Mouse (Mus musculus): ENCODE data around the gene Map1b. TPM values are rescaled to one million over a fixed set of nuclear protein-coding genes. Genes with fewer than 3 reads are reported as not detected.

Map1b gene
- 1,966 and 2,233 TPM in 2 replicates for polyA plus RNA-seq (2015; fragmentation: Nextera tagmentation; extraction: Ambion mirVana)

- peak within 1 kb of the TSS; percentile 98 for H3K9ac ChIP-seq (ENCODE audit: low read depth, low read length)
- H3K4me1 ChIP-seq (ENCODE audit: control insufficient read depth, insufficient read depth, low read length) = peaks cover 15% of the 10 kb centered on the region
- ATAC-seq = peak; percentile 90
- H3K27ac ChIP-seq (ENCODE audit: low read length) = peak within 1 kb of the TSS; percentile 99
- under 1% methylated on average over 25 of the region's 32 CpGs for WGBS
- H3K4me3 ChIP-seq (ENCODE audit: low read depth, low read length) = peak within 1 kb of the TSS; percentile 90
- no peaks in the 10 kb centered on the region for H3K27me3 ChIP-seq (ENCODE audit: control insufficient read depth, insufficient read depth, low read depth, low read length)
- no peaks in the 10 kb centered on the region for H3K36me3 ChIP-seq (ENCODE audit: control insufficient read depth, insufficient read depth, low read length)
- no peaks in the 10 kb centered on the region for H3K9me3 ChIP-seq (replicated peaks; ENCODE audit: control insufficient read depth, low read length, poor library complexity, severe bottlenecking)
- peak within 1 kb of the TSS; percentile 99 for H3K4me2 ChIP-seq (ENCODE audit: low read length)
Measured at GRCm38 (mm10) chr13:99516448-99516881, at the start of gene Map1b. TSS of gene Map1b (minus strand) at chr13:99516540.

GRCm38 (mm10) chr13:99564346-99564745 is 48.0 kb upstream of the Map1b start:
- Histone ChIP-seq H3K27me3 (ENCODE audit: control insufficient read depth, insufficient read depth, low read depth, low read length) (no peaks in the 10 kb centered on the region), H3K9ac (ENCODE audit: low read depth, low read length) (no peak overlapping the region), H3K4me3 (ENCODE audit: low read depth, low read length) (no peak overlapping the region), H3K4me2 (ENCODE audit: low read length) (no peak overlapping the region), H3K9me3 (replicated peaks; ENCODE audit: control insufficient read depth, low read length, poor library complexity, severe bottlenecking) (no peaks in the 10 kb centered on the region), H3K4me1 (ENCODE audit: control insufficient read depth, insufficient read depth, low read length) (peaks cover 17% of the 10 kb centered on the region), H3K27ac (ENCODE audit: low read length) (no peak overlapping the region), H3K36me3 (ENCODE audit: control insufficient read depth, insufficient read depth, low read length) (no peaks in the 10 kb centered on the region)
- ATAC-seq = no peak
- WGBS = 47% methylated on average over 3 of the region's 3 CpGs

GRCm38 (mm10) chr13:99563021-99563420 is 46.7 kb upstream of the Map1b start:
- no peak overlapping the region for H3K4me2 ChIP-seq (ENCODE audit: low read length)
- 46% methylated on average over 3 of the region's 3 CpGs for WGBS
- H3K27ac ChIP-seq (ENCODE audit: low read length) = no peak overlapping the region
- H3K36me3 ChIP-seq (ENCODE audit: control insufficient read depth, insufficient read depth, low read length) = no peaks in the 10 kb centered on the region
- no peaks in the 10 kb centered on the region for H3K27me3 ChIP-seq (ENCODE audit: control insufficient read depth, insufficient read depth, low read depth, low read length)
- peaks cover 17% of the 10 kb centered on the region for H3K4me1 ChIP-seq (ENCODE audit: control insufficient read depth, insufficient read depth, low read length)
- no peak for ATAC-seq
- H3K4me3 ChIP-seq (ENCODE audit: low read depth, low read length) = no peak overlapping the region
- no peaks in the 10 kb centered on the region for H3K9me3 ChIP-seq (replicated peaks; ENCODE audit: control insufficient read depth, low read length, poor library complexity, severe bottlenecking)
- no peak overlapping the region for H3K9ac ChIP-seq (ENCODE audit: low read depth, low read length)

- Histone ChIP-seq H3K4me1 (ENCODE audit: control insufficient read depth, insufficient read depth, low read length) (peaks cover 17% of the 10 kb centered on the region), H3K4me2 (ENCODE audit: low read length) (no peak overlapping the region), H3K9ac (ENCODE audit: low read depth, low read length) (no peak overlapping the region), H3K27ac (ENCODE audit: low read length) (no peak overlapping the region), H3K27me3 (ENCODE audit: control insufficient read depth, insufficient read depth, low read depth, low read length) (no peaks in the 10 kb centered on the region), H3K36me3 (ENCODE audit: control insufficient read depth, insufficient read depth, low read length) (no peaks in the 10 kb centered on the region), H3K9me3 (replicated peaks; ENCODE audit: control insufficient read depth, low read length, poor library complexity, severe bottlenecking) (no peaks in the 10 kb centered on the region), H3K4me3 (ENCODE audit: low read depth, low read length) (no peak overlapping the region)
- 39% methylated on average over 10 of the region's 10 CpGs for WGBS
- ATAC-seq = no peak
Measured at GRCm38 (mm10) chr13:99561843-99562550, 45.7 kb upstream of the Map1b start.

- ATAC-seq = peak; percentile 69; the same call in 1 of the 2 replicates
- no peak overlapping the region for H3K4me3 ChIP-seq (ENCODE audit: low read depth, low read length)
- no peak overlapping the region for H3K4me2 ChIP-seq (ENCODE audit: low read length)
- H3K4me1 ChIP-seq (ENCODE audit: control insufficient read depth, insufficient read depth, low read length) = peaks cover 17% of the 10 kb centered on the region
- no peaks in the 10 kb centered on the region for H3K27me3 ChIP-seq (ENCODE audit: control insufficient read depth, insufficient read depth, low read depth, low read length)
- H3K27ac ChIP-seq (ENCODE audit: low read length) = peak overlapping the region; percentile 50
- no peaks in the 10 kb centered on the region for H3K9me3 ChIP-seq (replicated peaks; ENCODE audit: control insufficient read depth, low read length, poor library complexity, severe bottlenecking)
- H3K9ac ChIP-seq (ENCODE audit: low read depth, low read length) = no peak overlapping the region
- WGBS = 31% methylated on average over 11 of the region's 13 CpGs
- H3K36me3 ChIP-seq (ENCODE audit: control insufficient read depth, insufficient read depth, low read length) = no peaks in the 10 kb centered on the region
Measured at GRCm38 (mm10) chr13:99560674-99561639, 44.6 kb upstream of the Map1b start.

GRCm38 (mm10) chr13:99558216-99558906 is 42.0 kb upstream of the Map1b start:
- H3K9me3 ChIP-seq (replicated peaks; ENCODE audit: control insufficient read depth, low read length, poor library complexity, severe bottlenecking) = no peaks in the 10 kb centered on the region
- no peak overlapping the region for H3K27ac ChIP-seq (ENCODE audit: low read length)
- H3K4me1 ChIP-seq (ENCODE audit: control insufficient read depth, insufficient read depth, low read length) = peaks cover 17% of the 10 kb centered on the region
- H3K36me3 ChIP-seq (ENCODE audit: control insufficient read depth, insufficient read depth, low read length) = no peaks in the 10 kb centered on the region
- H3K27me3 ChIP-seq (ENCODE audit: control insufficient read depth, insufficient read depth, low read depth, low read length) = no peaks in the 10 kb centered on the region
- WGBS = 75% methylated on average over 12 of the region's 12 CpGs
- H3K4me2 ChIP-seq (ENCODE audit: low read length) = no peak overlapping the region
- H3K9ac ChIP-seq (ENCODE audit: low read depth, low read length) = no peak overlapping the region
- H3K4me3 ChIP-seq (ENCODE audit: low read depth, low read length) = no peak overlapping the region
- no peak for ATAC-seq

- H3K4me3 ChIP-seq (ENCODE audit: low read depth, low read length) = no peak overlapping the region
- ATAC-seq = no peak
Measured at GRCm38 (mm10) chr13:99557813-99558212, 41.5 kb upstream of the Map1b start.

GRCm38 (mm10) chr13:99557331-99557730 is 41.0 kb upstream of the Map1b start:
- 87% methylated on average over 5 of the region's 5 CpGs for WGBS
- Histone ChIP-seq H3K27ac (ENCODE audit: low read length) (no peak overlapping the region), H3K4me3 (ENCODE audit: low read depth, low read length) (no peak overlapping the region), H3K9me3 (replicated peaks; ENCODE audit: control insufficient read depth, low read length, poor library complexity, severe bottlenecking) (no peaks in the 10 kb centered on the region), H3K9ac (ENCODE audit: low read depth, low read length) (no peak overlapping the region), H3K36me3 (ENCODE audit: control insufficient read depth, insufficient read depth, low read length) (no peaks in the 10 kb centered on the region), H3K27me3 (ENCODE audit: control insufficient read depth, insufficient read depth, low read depth, low read length) (no peaks in the 10 kb centered on the region), H3K4me2 (ENCODE audit: low read length) (no peak overlapping the region), H3K4me1 (ENCODE audit: control insufficient read depth, insufficient read depth, low read length) (peaks cover 17% of the 10 kb centered on the region)
- ATAC-seq = no peak

More at GRCm38 (mm10) chr13:99557813-99558212, 41.5 kb upstream of the Map1b start:
- Histone ChIP-seq H3K27ac (ENCODE audit: low read length) (no peak overlapping the region), H3K4me1 (ENCODE audit: control insufficient read depth, insufficient read depth, low read length) (peaks cover 17% of the 10 kb centered on the region), H3K27me3 (ENCODE audit: control insufficient read depth, insufficient read depth, low read depth, low read length) (no peaks in the 10 kb centered on the region), H3K9me3 (replicated peaks; ENCODE audit: control insufficient read depth, low read length, poor library complexity, severe bottlenecking) (no peaks in the 10 kb centered on the region), H3K36me3 (ENCODE audit: control insufficient read depth, insufficient read depth, low read length) (no peaks in the 10 kb centered on the region), H3K4me2 (ENCODE audit: low read length) (no peak overlapping the region), H3K9ac (ENCODE audit: low read depth, low read length) (no peak overlapping the region)
- 76% methylated on average over 15 of the region's 15 CpGs for WGBS
